Mouse (Mus musculus): Measurements from ENCODE around the gene Enpp4. TPM values are rescaled to one million over a fixed set of nuclear protein-coding genes. Genes with fewer than 3 reads are reported as not detected.
A peak's percentile ranks its signal among the peaks of the same experiment; 100 is the strongest.

Gene Enpp4
- total RNA-seq, 2 experiments from 2014 or later, result 9.8 to 11.2 TPM

- DNase-seq (ENCODE audit: low spot score in 2 of 2), result no peak
Measured at GRCm38 (mm10) chr17:44100486-44100885, 5.1 kb downstream of the Enpp4 start.

- DNase-seq (ENCODE audit: low spot score in 2 of 2), result no peak
Measured at GRCm38 (mm10) chr17:44091512-44091911, 14.1 kb downstream of the Enpp4 start.

DNA sequence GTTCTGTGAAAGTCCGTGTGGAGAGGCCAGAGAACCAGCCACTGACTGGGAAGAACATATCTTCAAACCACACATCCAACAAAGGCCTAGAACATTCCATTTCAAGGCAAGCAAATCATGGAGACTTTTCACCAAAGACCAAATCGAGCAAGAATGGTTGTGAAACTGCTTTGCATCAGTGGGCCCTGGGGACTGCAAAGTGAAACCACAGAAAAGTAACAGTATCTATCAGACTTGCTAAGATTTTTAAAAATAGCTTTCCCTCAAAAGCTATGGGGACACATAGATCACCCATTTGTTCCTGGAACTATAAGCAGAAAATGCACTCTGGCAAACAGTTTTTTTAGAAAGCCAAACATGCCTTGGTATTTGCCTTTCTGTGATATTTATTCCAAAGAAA is 14.7 kb downstream of the Enpp4 start:
- DNase-seq (ENCODE audit: low spot score in 2 of 2), result no peak

GRCm38 (mm10) chr17:44088226-44088625 is 17.4 kb downstream of the Enpp4 start:
- DNase-seq (ENCODE audit: low spot score in 2 of 2), result no peak

DNA sequence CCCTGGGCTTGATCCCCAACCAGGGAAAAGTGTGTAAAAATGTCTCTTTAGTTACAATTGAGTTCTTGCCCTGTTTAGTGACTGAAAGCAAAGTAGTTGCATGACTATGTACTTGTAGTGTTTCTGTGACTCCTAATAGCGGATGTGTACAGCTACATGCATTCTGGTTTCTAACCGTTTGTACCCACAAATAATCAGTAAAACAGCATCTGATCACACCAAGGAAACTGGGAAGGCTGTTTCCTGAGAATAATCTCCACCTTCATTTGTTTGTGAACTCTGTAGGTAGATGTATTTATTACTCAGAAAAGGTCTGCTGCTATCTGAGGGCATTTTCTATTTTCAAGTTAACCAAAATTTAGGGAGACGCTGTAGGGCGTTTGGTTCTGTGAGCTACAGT is 22.5 kb downstream of the Enpp4 start:
- no peak for DNase-seq (ENCODE audit: low spot score in 2 of 2)

DNA sequence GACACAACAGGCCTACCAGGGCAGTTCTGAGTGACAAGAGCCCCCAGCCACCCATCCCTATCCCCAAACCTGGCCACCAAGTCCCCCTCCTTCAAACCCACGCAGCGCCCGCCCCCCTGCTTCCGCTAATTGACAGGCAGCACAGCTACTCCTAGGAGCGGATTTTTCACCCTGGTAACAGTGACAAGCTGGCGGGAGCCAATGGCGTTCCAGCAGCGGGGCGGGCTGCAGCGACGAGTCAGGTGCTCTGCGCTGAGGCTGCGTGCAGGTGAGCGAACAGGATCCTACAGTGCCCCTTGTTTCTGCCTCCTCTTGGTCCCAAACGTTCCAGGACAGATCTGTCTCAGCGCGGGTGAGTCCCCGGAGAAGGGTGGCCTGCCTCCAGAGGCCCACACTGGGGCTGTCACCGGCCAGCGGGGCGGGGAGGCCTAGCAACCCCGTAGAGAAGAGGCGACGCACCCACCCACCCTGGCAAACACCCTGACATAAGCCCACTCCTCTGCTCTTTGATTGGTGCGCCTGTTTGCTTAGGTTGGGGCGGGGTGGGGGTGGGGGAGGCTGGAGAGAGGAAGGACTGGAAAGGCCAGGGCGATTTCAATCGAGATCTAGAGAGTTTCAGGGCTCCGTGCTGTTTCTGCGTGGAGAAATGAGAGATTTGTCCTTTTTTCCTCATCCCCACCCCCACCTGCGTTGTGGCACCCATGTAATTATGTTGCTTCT is 26.8 kb downstream of the Enpp4 start, which contains the start of gene Enpp5:
Gene Enpp5 (plus strand): TSS at position 183 of the 720 bp plus-strand sequence.
- DNase-seq (ENCODE audit: low spot score in 2 of 2), result peak; percentile 88 to 92

DNA sequence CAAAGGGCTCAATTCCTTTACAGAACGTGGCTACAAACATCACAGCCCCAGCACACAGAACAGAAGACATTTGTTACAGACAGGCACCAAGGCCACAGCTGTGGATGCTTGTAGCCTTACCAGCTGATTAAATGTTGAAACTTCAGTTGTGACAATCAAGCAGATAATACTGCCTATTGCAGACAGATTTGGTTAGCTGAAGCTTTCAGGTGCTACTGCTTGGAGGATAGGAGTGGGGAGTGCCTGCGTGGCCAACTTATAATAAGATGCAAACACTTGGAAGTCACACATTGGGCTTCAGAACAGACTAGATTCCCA is 27.8 kb downstream of the Enpp4 start:
- no peak for DNase-seq (ENCODE audit: low spot score in 2 of 2)

DNA sequence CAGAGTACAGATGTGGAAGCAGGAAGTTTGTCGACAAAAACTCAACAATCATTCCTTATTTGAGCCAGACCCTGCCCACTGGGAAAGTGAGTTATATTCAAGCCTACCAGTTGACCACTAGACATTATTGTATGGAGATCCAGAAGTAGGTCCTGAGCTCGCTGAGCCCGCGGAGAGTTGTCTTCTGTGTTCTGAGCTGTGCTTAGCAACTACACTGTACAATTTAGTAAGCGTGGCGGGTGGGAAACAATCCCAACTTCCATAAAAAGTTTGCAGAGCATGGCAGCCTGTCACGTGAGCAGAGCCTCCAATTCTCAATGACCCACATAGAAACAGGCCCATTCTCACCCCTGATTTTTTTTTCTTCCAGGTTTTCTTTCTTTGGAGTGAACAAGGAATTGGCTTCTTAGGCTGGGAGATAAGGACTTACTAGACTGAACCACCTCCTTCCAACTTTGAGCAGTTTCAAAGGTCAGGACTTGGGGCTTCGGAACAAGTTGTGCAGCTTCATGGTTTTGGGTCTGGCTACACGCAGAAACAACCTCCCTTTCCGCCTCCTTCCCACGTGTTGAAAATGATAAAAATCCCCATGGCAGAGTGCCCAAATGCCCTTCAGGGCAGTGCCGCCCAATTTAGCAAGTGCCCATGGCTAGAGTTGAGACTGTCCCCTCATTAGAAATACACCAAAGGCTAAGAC is 28.3 kb downstream of the Enpp4 start:
- DNase-seq (ENCODE audit: low spot score in 2 of 2), result no peak

GRCm38 (mm10) chr17:44076051-44076680 is 29.4 kb downstream of the Enpp4 start:
- DNase-seq (ENCODE audit: low spot score in 2 of 2), result peak in 1 of 2 experiments; percentile 31

GRCm38 (mm10) chr17:44075601-44076000 is 30.0 kb downstream of the Enpp4 start:
- no peak for DNase-seq (ENCODE audit: low spot score in 2 of 2)

GRCm38 (mm10) chr17:44071680-44072079 is 33.9 kb downstream of the Enpp4 start:
- DNase-seq (ENCODE audit: low spot score in 2 of 2), result no peak

- no peak for DNase-seq (ENCODE audit: low spot score in 2 of 2)
Measured at GRCm38 (mm10) chr17:44068876-44069275, 36.7 kb downstream of the Enpp4 start.

DNA sequence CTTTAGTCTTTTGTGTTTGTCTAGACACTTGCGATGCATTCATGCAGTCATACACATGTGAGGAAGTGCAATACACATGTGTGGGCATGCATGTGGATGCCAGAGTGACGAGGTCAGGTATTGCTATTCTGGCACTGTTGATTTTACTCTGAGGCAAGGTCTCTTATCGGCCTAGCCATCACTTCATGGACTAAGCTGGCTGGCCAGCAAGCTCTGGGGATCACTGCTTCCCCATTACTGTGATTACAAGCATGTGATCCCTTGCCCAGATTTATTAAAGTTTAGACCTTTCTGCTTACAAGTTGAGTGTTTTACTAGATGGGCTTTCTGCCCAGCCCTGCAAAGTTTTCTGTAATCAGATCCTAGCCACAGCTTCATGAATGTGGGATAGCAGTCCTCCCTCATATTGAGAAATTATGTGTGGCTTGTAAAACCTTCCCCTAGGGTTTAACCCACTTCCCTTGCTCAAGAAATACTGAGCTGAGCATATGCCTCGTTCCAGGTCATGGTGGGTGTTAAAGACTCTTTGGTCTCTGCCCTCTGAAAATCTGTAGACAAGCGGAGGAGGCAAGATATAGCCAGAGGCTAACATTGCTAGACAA is 44.2 kb downstream of the Enpp4 start:
- no peak for DNase-seq (ENCODE audit: low spot score in 2 of 2)

DNA sequence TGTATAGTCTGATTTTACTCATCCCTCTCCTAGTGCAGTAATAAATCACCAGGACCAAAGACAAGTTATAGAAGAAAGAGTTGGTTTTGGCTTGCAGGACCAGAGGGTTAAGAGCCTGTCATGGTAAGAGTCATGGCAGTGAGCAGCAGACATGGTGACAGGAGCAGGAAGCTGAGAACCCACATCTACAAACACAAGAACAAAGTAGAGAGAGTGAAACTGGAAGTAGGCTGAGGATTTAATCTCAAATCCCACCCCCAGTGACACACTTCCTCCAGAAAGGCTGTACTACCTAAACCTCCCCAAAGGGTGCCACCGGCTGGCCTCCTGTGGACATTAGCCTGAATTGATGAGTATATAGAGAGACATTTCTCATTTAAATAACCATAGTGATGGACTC is 44.8 kb downstream of the Enpp4 start:
- no peak for DNase-seq (ENCODE audit: low spot score in 2 of 2)

GRCm38 (mm10) chr17:44058145-44058544 is 47.5 kb downstream of the Enpp4 start:
- DNase-seq (ENCODE audit: low spot score in 2 of 2), result no peak

GRCm38 (mm10) chr17:44057123-44057522 is 48.5 kb downstream of the Enpp4 start:
- no peak for DNase-seq (ENCODE audit: low spot score in 2 of 2)

DNA sequence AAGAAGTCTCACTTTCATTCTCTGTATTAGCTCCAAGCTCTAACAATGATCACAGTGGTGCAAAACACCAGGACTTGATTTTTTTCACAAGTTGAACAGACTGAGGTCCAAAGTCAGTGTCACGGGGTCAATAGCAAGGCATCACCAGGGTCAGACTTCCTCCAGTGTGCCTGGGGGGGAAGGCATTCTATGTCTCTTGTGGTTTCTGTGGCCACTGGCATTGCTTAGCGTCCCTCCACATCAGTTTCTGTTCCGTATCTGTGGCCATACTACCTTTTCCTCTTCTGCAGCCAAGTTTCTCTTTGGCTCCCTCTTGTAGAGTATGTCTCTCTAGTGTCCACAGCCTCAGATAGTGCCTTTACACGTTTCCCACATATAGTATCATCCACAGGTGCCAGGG is 52.2 kb downstream of the Enpp4 start:
- DNase-seq (ENCODE audit: low spot score in 2 of 2), result no peak

Other genes starting within 250 kb of the Enpp4 start
- gene Enpp5, start 27.0 kb downstream of the Enpp4 start, total RNA-seq (2021), result 100 to 1,000 TPM; 108 to 118 TPM
- gene Clic5, start 82.8 kb upstream of the Enpp4 start, total RNA-seq (2021), result 1 to 10 TPM; 2.4 to 2.7 TPM

All from layer of hippocampus, postnatal 14 days (tissue).